Mouse (Mus musculus): ENCODE measurements around the gene Elovl5. TPM values are rescaled to one million over a fixed set of nuclear protein-coding genes. Genes with fewer than 3 reads are reported as not detected.
"Not testable (repeated sequence)": the region's sequence is repeated elsewhere in the genome, so short reads cannot be mapped to it uniquely, and the experiment has no call there.

Elovl5 gene
- polyA plus RNA-seq, 1 experiment, result 45.1 TPM

- Histone ChIP-seq H3K27me3 (ENCODE audit: control insufficient read depth, insufficient read depth, insufficient read length) (no peaks in the 10 kb centered on the region), H3K79me2 (ENCODE audit: control insufficient read depth, insufficient read depth) (no peaks in the 10 kb centered on the region), H3K4me3 (no peak overlapping the region), H3ac (ENCODE audit: control insufficient read depth, insufficient read length) (no peak overlapping the region), H3K36me3 (ENCODE audit: control insufficient read depth, insufficient read depth) (no peaks in the 10 kb centered on the region), H3K4me2 (ENCODE audit: low read depth) (no peak overlapping the region)
- TF ChIP-seq MYOG (IDR thresholded peaks at IDR 0.05; ENCODE audit: control insufficient read depth in 1 of 3, insufficient read depth in 1 of 3, insufficient read length in 2 of 3, low read depth in 2 of 3) (no peak), POLR2AphosphoS2 (IDR thresholded peaks at IDR 0.05; ENCODE audit: insufficient read length, low read depth) (no peak), REST (IDR thresholded peaks at IDR 0.05; ENCODE audit: insufficient read depth, insufficient read length) (no peak), USF1 (IDR thresholded peaks at IDR 0.05; ENCODE audit: low read depth) (no peak), POLR2A (IDR thresholded peaks at IDR 0.05; ENCODE audit: insufficient read length, low read depth) (no peak), TCF3 (IDR thresholded peaks at IDR 0.05; ENCODE audit: insufficient read length, low read depth) (no peak), E2F4 (IDR thresholded peaks at IDR 0.05; ENCODE audit: insufficient read depth) (no peak), MAX (IDR thresholded peaks at IDR 0.05; ENCODE audit: low read depth) (no peak), MYOD1 (IDR thresholded peaks at IDR 0.05; ENCODE audit: control insufficient read depth in 1 of 3, insufficient read length in 2 of 3, low read depth in 2 of 3) (no peak), CEBPB (IDR thresholded peaks at IDR 0.05; ENCODE audit: insufficient read depth, poor library complexity, severe bottlenecking) (no peak), SRF (IDR thresholded peaks at IDR 0.05; ENCODE audit: control insufficient read depth, insufficient read length, low read depth) (no peak), TCF12 (IDR thresholded peaks at IDR 0.05; ENCODE audit: insufficient read depth, poor library complexity, severe bottlenecking) (no peak)
These were observed 73.1 kb downstream of the Elovl5 start for GRCm38 (mm10) chr9:77990278-77990677.

GRCm38 (mm10) chr9:77991650-77992049, 74.5 kb downstream of the Elovl5 start:
- no peaks in the 10 kb centered on the region for H3K36me3 ChIP-seq (ENCODE audit: control insufficient read depth, insufficient read depth)
- H3ac ChIP-seq (ENCODE audit: control insufficient read depth, insufficient read length), result no peak overlapping the region
- H3K79me2 ChIP-seq (ENCODE audit: control insufficient read depth, insufficient read depth), result no peaks in the 10 kb centered on the region
- H3K4me2 ChIP-seq (ENCODE audit: low read depth), result no peak overlapping the region
- no peak overlapping the region for H3K4me3 ChIP-seq
- H3K27me3 ChIP-seq (ENCODE audit: control insufficient read depth, insufficient read depth, insufficient read length), result no peaks in the 10 kb centered on the region
- TF ChIP-seq CEBPB (IDR thresholded peaks at IDR 0.05; ENCODE audit: insufficient read depth, poor library complexity, severe bottlenecking) (no peak), POLR2A (IDR thresholded peaks at IDR 0.05; ENCODE audit: insufficient read length, low read depth) (no peak), MAX (IDR thresholded peaks at IDR 0.05; ENCODE audit: low read depth) (no peak), TCF12 (IDR thresholded peaks at IDR 0.05; ENCODE audit: insufficient read depth, poor library complexity, severe bottlenecking) (no peak), POLR2AphosphoS2 (IDR thresholded peaks at IDR 0.05; ENCODE audit: insufficient read length, low read depth) (no peak), REST (IDR thresholded peaks at IDR 0.05; ENCODE audit: insufficient read depth, insufficient read length) (no peak), USF1 (IDR thresholded peaks at IDR 0.05; ENCODE audit: low read depth) (no peak), MYOG (IDR thresholded peaks at IDR 0.05; ENCODE audit: control insufficient read depth in 1 of 3, insufficient read depth in 1 of 3, insufficient read length in 2 of 3, low read depth in 2 of 3) (no peak), TCF3 (IDR thresholded peaks at IDR 0.05; ENCODE audit: insufficient read length, low read depth) (no peak), SRF (IDR thresholded peaks at IDR 0.05; ENCODE audit: control insufficient read depth, insufficient read length, low read depth) (no peak), E2F4 (IDR thresholded peaks at IDR 0.05; ENCODE audit: insufficient read depth) (no peak), MYOD1 (IDR thresholded peaks at IDR 0.05; ENCODE audit: control insufficient read depth in 1 of 3, insufficient read length in 2 of 3, low read depth in 2 of 3) (no peak)

DNA sequence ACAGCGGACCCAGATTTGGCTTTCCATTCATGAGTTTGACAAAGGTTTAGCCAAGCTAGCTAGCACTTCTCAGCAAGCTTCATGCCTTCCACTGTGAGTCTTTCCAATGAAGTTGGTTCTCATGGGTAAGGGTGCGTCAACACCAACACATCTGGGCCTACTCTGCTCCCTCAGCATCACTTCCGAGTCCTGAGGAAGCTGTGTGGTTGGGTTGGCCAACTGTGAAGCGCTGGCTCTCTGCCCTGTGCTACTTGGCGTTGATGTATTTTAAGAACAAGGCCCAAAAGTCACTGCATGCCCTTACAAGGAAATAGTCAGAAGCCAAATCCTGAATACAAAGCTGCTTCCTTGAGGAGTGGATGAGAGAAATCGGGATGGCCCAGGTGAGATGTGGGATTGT, 75.1 kb downstream of the Elovl5 start:
- no peaks in the 10 kb centered on the region for H3K36me3 ChIP-seq (ENCODE audit: control insufficient read depth, insufficient read depth)
- no peak overlapping the region for H3ac ChIP-seq (ENCODE audit: control insufficient read depth, insufficient read length)
- TF ChIP-seq REST (IDR thresholded peaks at IDR 0.05; ENCODE audit: insufficient read depth, insufficient read length) (no peak), SRF (IDR thresholded peaks at IDR 0.05; ENCODE audit: control insufficient read depth, insufficient read length, low read depth) (no peak), TCF3 (IDR thresholded peaks at IDR 0.05; ENCODE audit: insufficient read length, low read depth) (no peak), MYOD1 (IDR thresholded peaks at IDR 0.05; ENCODE audit: control insufficient read depth in 1 of 3, insufficient read length in 2 of 3, low read depth in 2 of 3) (no peak), TCF12 (IDR thresholded peaks at IDR 0.05; ENCODE audit: insufficient read depth, poor library complexity, severe bottlenecking) (no peak), POLR2A (IDR thresholded peaks at IDR 0.05; ENCODE audit: insufficient read length, low read depth) (no peak), POLR2AphosphoS2 (IDR thresholded peaks at IDR 0.05; ENCODE audit: insufficient read length, low read depth) (no peak), E2F4 (IDR thresholded peaks at IDR 0.05; ENCODE audit: insufficient read depth) (no peak), MYOG (IDR thresholded peaks at IDR 0.05; ENCODE audit: control insufficient read depth in 1 of 3, insufficient read depth in 1 of 3, insufficient read length in 2 of 3, low read depth in 2 of 3) (no peak), CEBPB (IDR thresholded peaks at IDR 0.05; ENCODE audit: insufficient read depth, poor library complexity, severe bottlenecking) (no peak), USF1 (IDR thresholded peaks at IDR 0.05; ENCODE audit: low read depth) (no peak), MAX (IDR thresholded peaks at IDR 0.05; ENCODE audit: low read depth) (no peak)
- no peak overlapping the region for H3K4me3 ChIP-seq
- H3K79me2 ChIP-seq (ENCODE audit: control insufficient read depth, insufficient read depth), result no peaks in the 10 kb centered on the region
- H3K4me2 ChIP-seq (ENCODE audit: low read depth), result no peak overlapping the region
- H3K27me3 ChIP-seq (ENCODE audit: control insufficient read depth, insufficient read depth, insufficient read length), result no peaks in the 10 kb centered on the region

- no peaks in the 10 kb centered on the region for H3K36me3 ChIP-seq (ENCODE audit: control insufficient read depth, insufficient read depth)
- H3K27me3 ChIP-seq (ENCODE audit: control insufficient read depth, insufficient read depth, insufficient read length), result no peaks in the 10 kb centered on the region
- H3ac ChIP-seq (ENCODE audit: control insufficient read depth, insufficient read length), result no peak overlapping the region
- no peak overlapping the region for H3K4me2 ChIP-seq (ENCODE audit: low read depth)
- H3K4me3 ChIP-seq, result no peak overlapping the region
- TF ChIP-seq POLR2A (IDR thresholded peaks at IDR 0.05; ENCODE audit: insufficient read length, low read depth) (no peak), E2F4 (IDR thresholded peaks at IDR 0.05; ENCODE audit: insufficient read depth) (no peak), MAX (IDR thresholded peaks at IDR 0.05; ENCODE audit: low read depth) (no peak), TCF3 (IDR thresholded peaks at IDR 0.05; ENCODE audit: insufficient read length, low read depth) (no peak), POLR2AphosphoS2 (IDR thresholded peaks at IDR 0.05; ENCODE audit: insufficient read length, low read depth) (no peak), REST (IDR thresholded peaks at IDR 0.05; ENCODE audit: insufficient read depth, insufficient read length) (no peak)
- no peaks in the 10 kb centered on the region for H3K79me2 ChIP-seq (ENCODE audit: control insufficient read depth, insufficient read depth)
These were observed 75.9 kb downstream of the Elovl5 start for GRCm38 (mm10) chr9:77993101-77993500.

DNA sequence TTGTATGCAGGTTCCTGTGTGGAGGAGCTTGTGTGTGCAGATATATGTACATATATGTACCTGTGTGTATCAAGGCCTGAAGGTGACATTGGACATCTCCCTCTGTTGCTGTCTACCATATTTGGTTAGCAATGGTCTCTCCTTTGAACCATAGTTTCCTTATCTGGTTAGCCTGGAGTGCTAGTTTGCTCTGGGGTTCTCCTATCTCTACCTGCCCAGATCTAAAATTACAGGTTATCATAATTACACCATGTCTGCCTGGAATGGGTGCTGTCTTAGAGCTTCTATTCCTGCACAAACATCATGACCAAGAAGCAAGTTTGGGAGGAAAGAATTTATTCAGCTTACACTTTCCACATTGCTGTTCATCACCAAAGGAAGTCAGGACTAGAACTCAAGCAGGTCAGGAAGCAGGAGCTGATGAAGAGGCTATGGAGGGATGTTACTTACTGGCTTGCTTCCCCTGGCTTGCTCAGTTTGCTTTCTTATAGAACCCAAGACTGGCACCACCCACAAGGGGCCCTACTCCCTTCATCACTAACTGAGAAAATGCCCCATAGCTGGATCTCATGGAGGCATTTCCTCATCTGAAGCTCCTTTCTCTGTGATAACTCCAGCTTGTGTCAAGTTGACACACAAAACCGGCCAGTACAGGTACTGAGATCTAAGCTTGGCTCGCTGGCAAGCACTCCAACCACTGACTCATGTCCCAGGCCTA, 76.5 kb downstream of the Elovl5 start:
- not testable (repeated sequence) for H3K36me3 ChIP-seq (ENCODE audit: control insufficient read depth, insufficient read depth); H3ac ChIP-seq (ENCODE audit: control insufficient read depth, insufficient read length); H3K4me3 ChIP-seq; H3K4me2 ChIP-seq (ENCODE audit: low read depth); H3K27me3 ChIP-seq (ENCODE audit: control insufficient read depth, insufficient read depth, insufficient read length); H3K79me2 ChIP-seq (ENCODE audit: control insufficient read depth, insufficient read depth)

Measured in myocyte (in vitro differentiated cells).